Mouse (Mus musculus) hindbrain, postnatal 0 days (tissue): ENCODE measurements around the gene Ankfn1. TPM values are rescaled to one million over a fixed set of nuclear protein-coding genes. Genes with fewer than 3 reads are reported as not detected.

Experiments used
- ATAC-seq: fragments of 200-750 bp; cut with Nextera tagmentation; 2 replicates; pipeline ENCODE4 v1.8.0; 2017; ENCODE audit warnings: mild to moderate bottlenecking, moderate TSS enrichment, moderate library complexity
- DNase-seq: peaks from one replicate; pipeline ENCODE4 v3.0.0-alpha.2; 2015; ENCODE audit warnings: low spot score
- H3K27ac ChIP-seq: fragments of 300-500 bp; sonication (generic); 2 replicates; pipeline ENCODE4 v1.5.1; 2014; ENCODE audit warnings: mild to moderate bottlenecking
- H3K27me3 ChIP-seq: fragments of 300-500 bp; sonication (generic); 2 replicates; pipeline ENCODE4 v1.6.1; 2014; ENCODE audit warnings: low read length, mixed read lengths; ENCODE audit not compliant: insufficient read depth
- H3K36me3 ChIP-seq: fragments of 300-500 bp; sonication (generic); 2 replicates; pipeline ENCODE4 v1.6.1; 2014; ENCODE audit warnings: low read length, mixed read lengths; ENCODE audit not compliant: insufficient read depth
- H3K4me1 ChIP-seq: fragments of 300-500 bp; sonication (generic); 2 replicates; pipeline ENCODE4 v1.6.1; 2014; ENCODE audit warnings: antibody characterized with exemption, low read length, mixed read lengths; ENCODE audit not compliant: insufficient read depth
- H3K4me2 ChIP-seq: fragments of 300-500 bp; sonication (generic); 2 replicates; pipeline ENCODE4 v1.6.1; 2014; ENCODE audit warnings: low read depth, mild to moderate bottlenecking, low read length, moderate library complexity, mixed read lengths
- H3K4me3 ChIP-seq: fragments of 300-500 bp; sonication (generic); 2 replicates; pipeline ENCODE4 v1.5.1; 2014; ENCODE audit warnings: low read length
- H3K9ac ChIP-seq: fragments of 300-500 bp; sonication (generic); replicated peaks from 2 replicates; pipeline ENCODE4 v1.6.1; 2014; ENCODE audit warnings: mild to moderate bottlenecking, low read length, moderate library complexity, mixed read lengths
- H3K9me3 ChIP-seq: fragments of 300-500 bp; sonication (generic); 2 replicates; pipeline ENCODE4 v1.6.1; 2016; ENCODE audit warnings: low read length, mixed read lengths
- CTCF ChIP-seq: IDR thresholded peaks from 2 replicates; pipeline ENCODE4 v1.5.1; 2016; ENCODE audit warnings: antibody characterized with exemption, control low read depth, low read depth
- WGBS: fragments of 180-500 bp; shearing (Covaris S2); extraction: QIAGEN DNeasy Blood & Tissue Kit; methylation state at CpG from one replicate; pipeline ENCODE4 v1.1.7; 2014; 5-methylcytosine and 5-hydroxymethylcytosine counted together
- polyA plus RNA-seq: library from polyadenylated mRNA; unstranded; fragments of >200 nt; fragmentation: Nextera tagmentation; extraction: Ambion mirVana; gene quantifications from 2 replicates; pipeline ENCODE4 v1.2.1, GENCODE M21; 2015
- total RNA-seq: library from RNA; depleted of rRNA; stranded (reverse); fragments of >200 nt; gene quantifications from 2 replicates; pipeline ENCODE4 v1.2.3, GENCODE M21; 2014; rRNA removed

The Ankfn1 gene
- total RNA-seq (15.3 and 17.6 TPM in 2 replicates), polyA plus RNA-seq (2.4 and 3.0 TPM in 2 replicates)

DNA sequence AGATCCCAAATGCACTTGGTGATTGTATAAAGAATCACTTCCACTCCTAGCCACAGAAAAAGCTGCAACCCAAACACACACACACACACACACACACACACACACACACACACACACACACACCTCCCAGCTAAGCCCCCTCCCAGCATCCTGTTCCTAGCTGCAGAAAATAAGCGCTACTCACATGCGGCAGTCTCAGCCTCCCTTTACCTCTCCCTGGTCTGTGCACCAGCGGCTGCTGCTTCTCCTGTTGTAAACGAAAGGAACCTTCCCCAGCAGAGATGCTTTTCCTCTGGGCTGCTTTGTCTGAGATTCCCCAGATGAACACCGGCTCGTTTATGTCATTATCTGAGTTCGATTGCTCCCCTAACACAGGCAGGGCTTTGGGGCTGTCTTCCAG, at the start of gene Ankfn1:
Gene Ankfn1 (minus strand): TSS at position 223 of the 400 bp plus-strand sequence.
- Histone ChIP-seq H3K4me1 (no peaks in the 10 kb centered on the region), H3K9ac (no peak within 1 kb of the TSS)
- 45% methylated on average over 7 of the region's 7 CpGs for WGBS

DNA sequence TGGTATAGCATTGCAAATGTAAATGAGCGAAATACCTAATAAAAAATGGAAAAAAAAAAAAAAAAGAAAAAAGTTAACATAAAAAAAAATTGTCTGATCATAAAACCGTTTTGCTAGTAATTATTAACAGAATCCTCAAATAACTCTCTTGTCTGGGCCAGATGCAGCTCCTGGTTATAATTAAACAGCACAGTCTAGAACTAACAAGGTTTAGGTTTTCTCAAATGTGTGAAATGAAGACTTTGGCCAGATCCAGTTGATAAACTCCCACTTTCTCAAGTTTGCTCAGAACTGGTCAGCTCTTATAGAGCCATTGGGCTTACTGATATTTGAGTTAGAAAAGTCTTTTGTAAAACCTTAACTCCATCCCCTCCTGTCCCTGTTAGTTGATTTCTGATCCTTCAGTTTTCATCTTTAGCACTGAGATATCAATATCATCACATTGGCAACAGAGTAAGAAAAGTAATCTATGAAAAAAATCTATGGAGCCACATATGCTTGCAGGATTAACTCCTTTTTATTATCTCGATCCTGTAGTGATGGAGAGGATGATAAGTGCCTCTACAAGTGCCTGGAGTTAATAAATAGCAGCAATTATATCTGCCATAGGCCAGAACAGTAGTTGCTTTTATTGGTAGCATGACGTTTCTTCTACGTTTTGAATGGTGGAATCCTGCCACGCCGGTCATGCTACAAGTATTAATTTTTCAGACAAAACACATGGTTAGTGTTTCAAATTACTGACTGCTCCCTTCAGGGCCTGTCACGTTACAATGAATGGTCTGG, 46.4 kb upstream of the Ankfn1 start:
- no peaks in the 10 kb centered on the region for H3K36me3 ChIP-seq
- H3K4me2 ChIP-seq = no peak overlapping the region
- ATAC-seq (no peak), DNase-seq (no peak)
- no peak for TF ChIP-seq CTCF
- H3K27ac ChIP-seq = no peak overlapping the region
- WGBS = 65% methylated on average over 7 of the region's 8 CpGs
- H3K4me1 ChIP-seq = no peaks in the 10 kb centered on the region
- no peaks in the 10 kb centered on the region for H3K27me3 ChIP-seq
- no peaks in the 10 kb centered on the region for H3K9me3 ChIP-seq
- H3K9ac ChIP-seq = no peak overlapping the region
- no peak overlapping the region for H3K4me3 ChIP-seq

More for the DNA sequence above, at the start of gene Ankfn1:
- no peaks in the 10 kb centered on the region for H3K27me3 ChIP-seq
- no peak for TF ChIP-seq CTCF
- ATAC-seq = no peak
- no peaks in the 10 kb centered on the region for H3K9me3 ChIP-seq
- H3K4me2 ChIP-seq = peak within 1 kb of the TSS; percentile 30
- no peaks in the 10 kb centered on the region for H3K36me3 ChIP-seq
- no peak within 1 kb of the TSS for H3K27ac ChIP-seq
- DNase-seq = peak; percentile 16
- no peak within 1 kb of the TSS for H3K4me3 ChIP-seq

DNA sequence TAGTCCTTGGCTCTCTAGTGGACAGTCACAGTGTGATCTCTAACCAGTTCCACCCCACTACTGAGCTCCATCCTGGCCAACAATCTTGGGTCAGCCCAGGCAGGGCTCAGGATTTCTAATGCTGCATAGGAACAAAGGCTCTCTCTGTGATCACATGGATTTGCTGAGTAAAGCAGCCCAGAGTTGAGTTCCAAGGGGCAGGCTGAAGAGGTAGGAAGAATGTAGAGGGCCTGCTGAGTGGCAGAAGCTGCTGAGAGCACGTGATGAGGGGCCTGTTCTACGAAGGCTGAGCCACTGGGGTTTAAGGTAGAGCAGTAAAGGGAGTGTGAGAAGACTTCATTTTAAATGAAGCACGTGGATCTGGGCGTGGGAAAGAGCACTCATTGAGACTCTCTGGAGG, 41.1 kb upstream of the Ankfn1 start:
- Histone ChIP-seq H3K9me3 (no peaks in the 10 kb centered on the region), H3K9ac (no peak overlapping the region), H3K27me3 (no peaks in the 10 kb centered on the region), H3K4me2 (no peak overlapping the region), H3K4me1 (no peaks in the 10 kb centered on the region), H3K27ac (no peak overlapping the region), H3K4me3 (no peak overlapping the region), H3K36me3 (no peaks in the 10 kb centered on the region)
- no peak for DNase-seq
- no peak for TF ChIP-seq CTCF
- ATAC-seq = peak; percentile 55; the same call in 1 of the 2 replicates
- WGBS = 23% methylated on average over 4 of the region's 4 CpGs

DNA sequence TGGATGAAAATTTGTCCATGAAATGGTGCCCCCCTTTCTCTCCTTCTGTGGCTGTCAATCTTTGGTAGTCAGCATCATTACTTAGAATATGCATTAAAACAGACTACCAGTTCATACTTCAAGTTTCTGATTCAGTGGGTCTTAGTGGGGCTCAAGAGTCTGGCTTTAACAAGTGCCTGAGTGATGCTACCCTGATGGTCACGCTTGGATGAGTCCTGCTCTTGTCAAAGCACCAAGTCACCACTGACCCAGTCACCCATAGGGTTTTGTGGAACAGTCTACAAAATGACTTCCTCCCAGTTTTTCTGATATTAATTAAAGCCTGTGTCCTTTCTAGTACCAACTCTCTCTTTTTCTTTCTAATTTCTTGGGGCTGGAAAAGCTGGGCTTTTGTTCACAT, 34.0 kb upstream of the Ankfn1 start:
- WGBS = 85% methylated on average over 1 of the region's 1 CpGs

DNA sequence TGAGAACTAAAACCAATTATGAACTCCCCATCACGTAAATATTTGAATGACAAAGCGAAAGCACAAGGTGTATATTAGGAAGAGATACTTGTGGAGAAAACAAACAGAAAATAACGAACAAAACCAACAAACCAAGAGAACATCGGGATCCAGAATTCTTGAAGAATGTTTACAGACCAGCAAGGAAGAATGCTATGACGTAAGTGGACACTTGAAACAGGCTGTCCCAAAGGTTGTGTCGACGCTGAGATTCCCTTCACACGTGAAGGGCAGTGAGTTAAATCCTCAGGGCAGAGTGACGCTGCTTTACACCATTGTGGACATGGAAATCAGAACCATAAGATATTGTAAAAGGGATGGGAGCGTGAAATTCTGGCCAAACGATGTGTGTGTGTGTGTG, 30.5 kb upstream of the Ankfn1 start:
- Histone ChIP-seq H3K9ac (no peak overlapping the region), H3K36me3 (no peaks in the 10 kb centered on the region), H3K27me3 (no peaks in the 10 kb centered on the region), H3K9me3 (no peaks in the 10 kb centered on the region), H3K27ac (no peak overlapping the region), H3K4me3 (no peak overlapping the region), H3K4me2 (no peak overlapping the region), H3K4me1 (0 out of 2 replicates have a peak, but pooled peaks cover 6% of the 10 kb centered on the region)
- no peak for ATAC-seq
- no peak for DNase-seq
- 78% methylated on average over 11 of the region's 11 CpGs for WGBS
- TF ChIP-seq CTCF = no peak

More for the DNA sequence above, 34.0 kb upstream of the Ankfn1 start:
- Histone ChIP-seq H3K4me1 (no peaks in the 10 kb centered on the region), H3K4me3 (no peak overlapping the region), H3K36me3 (no peaks in the 10 kb centered on the region), H3K27me3 (no peaks in the 10 kb centered on the region), H3K27ac (no peak overlapping the region), H3K4me2 (no peak overlapping the region), H3K9ac (no peak overlapping the region), H3K9me3 (no peaks in the 10 kb centered on the region)
- no peak for TF ChIP-seq CTCF
- ATAC-seq (no peak), DNase-seq (no peak)

- H3K9me3 ChIP-seq = no peaks in the 10 kb centered on the region
- DNase-seq (peak; percentile 51), ATAC-seq (no peak)
- no peak overlapping the region for H3K4me3 ChIP-seq
- no peaks in the 10 kb centered on the region for H3K36me3 ChIP-seq
- H3K27ac ChIP-seq = peak overlapping the region; percentile 36; the same call in 1 of the 2 replicates
- H3K4me1 ChIP-seq = 0 out of 2 replicates have a peak, but pooled peaks cover 6% of the 10 kb centered on the region
- H3K4me2 ChIP-seq = no peak overlapping the region
- no peak overlapping the region for H3K9ac ChIP-seq
- 34% methylated on average over 5 of the region's 5 CpGs for WGBS
- no peaks in the 10 kb centered on the region for H3K27me3 ChIP-seq
- TF ChIP-seq CTCF = no peak
These were observed 27.4 kb upstream of the Ankfn1 start for GRCm38 (mm10) chr11:89804822-89805221.

DNA sequence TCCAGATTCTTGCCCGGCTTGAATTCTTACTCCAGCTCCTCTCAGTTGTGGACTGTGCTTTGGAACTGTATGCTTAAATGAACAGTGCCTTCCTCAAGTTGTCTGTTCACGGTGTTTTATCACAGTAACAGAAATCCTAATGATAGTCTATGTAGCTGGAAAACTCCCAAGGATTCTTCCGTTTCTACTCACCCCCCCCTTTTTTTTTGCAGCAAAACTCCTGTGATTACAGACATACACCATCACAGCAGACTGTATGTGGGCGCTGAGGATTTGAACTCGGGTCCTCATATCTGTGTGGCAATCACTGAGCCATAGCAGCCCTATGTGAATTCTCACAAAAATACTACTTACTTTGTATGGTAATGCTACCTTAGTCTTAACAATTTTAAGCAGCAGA, 26.5 kb upstream of the Ankfn1 start:
- WGBS = 81% methylated on average over 5 of the region's 5 CpGs
- no peak overlapping the region for H3K9ac ChIP-seq
- no peaks in the 10 kb centered on the region for H3K9me3 ChIP-seq
- no peak overlapping the region for H3K27ac ChIP-seq
- no peak overlapping the region for H3K4me2 ChIP-seq
- no peak for DNase-seq
- H3K4me1 ChIP-seq = 0 out of 2 replicates have a peak, but pooled peaks cover 6% of the 10 kb centered on the region
- ATAC-seq = no peak
- no peak overlapping the region for H3K4me3 ChIP-seq
- H3K27me3 ChIP-seq = no peaks in the 10 kb centered on the region
- TF ChIP-seq CTCF = no peak
- H3K36me3 ChIP-seq = no peaks in the 10 kb centered on the region
